Mouse (Mus musculus): ENCODE data around the gene Copz1. TPM values are rescaled to one million over a fixed set of nuclear protein-coding genes. Genes with fewer than 3 reads are reported as not detected.

Gene Copz1
- polyA plus RNA-seq, 1 experiment: 46.8 TPM

DNA sequence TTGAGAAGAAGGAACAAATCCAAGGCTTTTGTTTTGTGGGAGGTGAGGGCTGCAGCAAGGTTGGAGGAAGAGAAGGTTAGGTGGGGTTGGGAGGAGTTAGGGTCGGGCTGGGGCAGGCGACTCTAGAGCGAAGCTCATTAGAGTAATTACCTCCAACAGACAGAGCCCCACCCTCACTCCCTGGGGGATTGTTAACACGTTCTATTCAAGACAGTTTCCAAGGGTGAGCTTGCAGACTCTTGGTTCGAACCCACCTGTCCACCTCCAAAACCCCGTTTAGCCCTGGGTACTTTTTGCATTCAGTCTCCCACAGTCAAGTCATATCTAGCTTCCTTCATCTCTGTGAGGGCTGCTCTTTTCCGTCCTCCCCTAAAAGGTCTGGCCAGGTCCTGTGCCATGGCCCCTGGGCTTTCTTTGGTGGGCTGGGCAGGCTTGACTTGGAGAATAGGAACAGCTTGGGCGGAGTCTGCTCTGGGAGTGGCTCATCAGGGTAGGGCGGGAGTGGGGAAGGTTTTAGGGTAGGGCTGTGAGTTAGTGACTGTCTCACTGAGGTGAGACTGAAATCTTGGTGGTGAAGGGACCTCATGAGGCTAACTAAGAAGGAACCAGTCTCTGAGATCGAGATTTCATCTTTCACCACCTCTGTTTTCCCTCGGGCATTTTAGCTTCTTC, 64.6 kb downstream of the Copz1 start:
- TF ChIP-seq POLR2A (IDR thresholded peaks at IDR 0.05; ENCODE audit: low read depth, low read length) (no peak), CTCF (IDR thresholded peaks at IDR 0.05; ENCODE audit: extremely low read depth, insufficient read depth, insufficient read length, insufficient replicate concordance) (no peak)
- peaks cover 25% of the 10 kb centered on the region; the same call in 1 of the 2 replicates for H3K4me1 ChIP-seq (ENCODE audit: control insufficient read depth, insufficient read depth, insufficient read length)
- no peaks in the 10 kb centered on the region for H3K36me3 ChIP-seq (ENCODE audit: control insufficient read depth, insufficient read depth, low read length)
- H3K4me3 ChIP-seq (ENCODE audit: extremely low read depth, insufficient read depth, insufficient read length): no peak overlapping the region
- WGBS: 49% methylated on average over 11 of the region's 11 CpGs
- no peak overlapping the region for H3K27ac ChIP-seq (ENCODE audit: insufficient read depth, low read length)
- no peak for DNase-seq (ENCODE audit: low read depth in 1 of 2, low spot score in 2 of 2)
- H3K27me3 ChIP-seq (ENCODE audit: control insufficient read depth, insufficient read depth, low read length): no peaks in the 10 kb centered on the region

DNA sequence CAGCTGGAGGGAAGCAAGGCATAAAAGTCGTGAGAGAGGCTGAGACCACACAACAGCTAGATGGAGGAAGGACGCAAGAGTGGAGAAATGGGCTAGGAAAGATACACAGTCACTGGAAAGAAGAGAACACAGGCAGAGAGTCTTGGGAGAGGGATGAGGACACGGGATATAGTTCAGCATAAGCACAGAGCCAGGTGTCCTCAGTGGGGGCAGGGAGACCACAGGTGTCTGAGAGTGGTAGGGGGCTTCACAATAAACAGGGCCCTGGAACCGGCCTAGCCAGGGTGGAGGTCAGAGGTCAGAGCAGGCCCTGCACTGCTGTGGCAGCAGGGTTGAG, 66.3 kb downstream of the Copz1 start:
- Histone ChIP-seq H3K4me3 (ENCODE audit: extremely low read depth, insufficient read depth, insufficient read length) (peak overlapping the region; percentile 71; the same call in 1 of the 2 replicates), H3K4me1 (ENCODE audit: control insufficient read depth, insufficient read depth, insufficient read length) (peaks cover 20% of the 10 kb centered on the region; the same call in 1 of the 2 replicates), H3K27ac (ENCODE audit: insufficient read depth, low read length) (no peak overlapping the region), H3K36me3 (ENCODE audit: control insufficient read depth, insufficient read depth, low read length) (no peaks in the 10 kb centered on the region), H3K27me3 (ENCODE audit: control insufficient read depth, insufficient read depth, low read length) (no peaks in the 10 kb centered on the region)
- 59% methylated on average over 4 of the region's 4 CpGs for WGBS
- TF ChIP-seq CTCF (IDR thresholded peaks at IDR 0.05; ENCODE audit: extremely low read depth, insufficient read depth, insufficient read length, insufficient replicate concordance) (no peak), POLR2A (IDR thresholded peaks at IDR 0.05; ENCODE audit: low read depth, low read length) (no peak)
- no peak for DNase-seq (ENCODE audit: low read depth in 1 of 2, low spot score in 2 of 2)

DNA sequence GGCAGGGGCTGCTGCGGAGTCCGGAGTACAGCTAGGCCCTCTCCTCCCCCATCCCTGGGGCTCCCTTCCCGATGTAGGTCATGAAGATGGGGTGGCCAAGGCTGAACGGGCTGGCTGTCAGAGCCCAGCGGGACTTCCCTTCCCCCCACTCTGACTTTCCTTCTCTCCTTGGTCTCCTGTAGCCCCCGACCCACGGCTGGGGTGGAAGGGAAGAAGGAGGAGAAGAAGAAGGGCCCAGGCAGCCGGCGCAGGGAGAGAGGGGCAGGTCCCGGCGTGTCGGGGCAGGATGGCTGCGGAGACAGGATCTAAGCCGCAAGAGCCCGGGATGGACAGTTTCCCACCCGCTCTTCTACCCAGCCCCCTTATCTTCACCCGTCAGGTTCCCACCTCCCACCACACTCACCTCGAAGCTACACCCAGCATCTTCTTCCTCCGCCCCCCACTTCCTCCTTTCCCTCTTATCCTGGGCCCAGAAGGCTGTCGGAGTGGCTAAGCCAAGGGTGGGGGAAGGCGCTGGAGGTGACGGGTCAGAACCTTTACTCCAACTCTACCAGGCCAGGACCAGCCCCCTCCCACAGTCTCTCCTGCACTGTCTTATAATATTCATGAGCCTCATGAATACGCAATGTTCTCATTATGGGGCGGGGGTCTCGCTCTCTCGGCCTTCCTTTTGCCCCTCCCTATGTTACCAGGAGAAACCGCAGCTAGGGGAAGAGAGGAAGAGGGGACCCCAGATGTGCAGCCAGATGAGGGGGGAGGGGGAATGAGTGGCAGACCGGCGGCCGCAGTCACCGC, 66.8 kb downstream of the Copz1 start:
- Histone ChIP-seq H3K36me3 (ENCODE audit: control insufficient read depth, insufficient read depth, low read length) (no peaks in the 10 kb centered on the region), H3K4me1 (ENCODE audit: control insufficient read depth, insufficient read depth, insufficient read length) (peaks cover 14% of the 10 kb centered on the region; the same call in 1 of the 2 replicates), H3K27ac (ENCODE audit: insufficient read depth, low read length) (no peak overlapping the region), H3K4me3 (ENCODE audit: extremely low read depth, insufficient read depth, insufficient read length) (peak overlapping the region; percentile 71), H3K27me3 (ENCODE audit: control insufficient read depth, insufficient read depth, low read length) (no peaks in the 10 kb centered on the region)
- no peak for DNase-seq (ENCODE audit: low read depth in 1 of 2, low spot score in 2 of 2)
- TF ChIP-seq CTCF (IDR thresholded peaks at IDR 0.05; ENCODE audit: extremely low read depth, insufficient read depth, insufficient read length, insufficient replicate concordance) (no peak), POLR2A (IDR thresholded peaks at IDR 0.05; ENCODE audit: low read depth, low read length) (no peak)
- 14% methylated on average over 31 of the region's 31 CpGs for WGBS

DNA sequence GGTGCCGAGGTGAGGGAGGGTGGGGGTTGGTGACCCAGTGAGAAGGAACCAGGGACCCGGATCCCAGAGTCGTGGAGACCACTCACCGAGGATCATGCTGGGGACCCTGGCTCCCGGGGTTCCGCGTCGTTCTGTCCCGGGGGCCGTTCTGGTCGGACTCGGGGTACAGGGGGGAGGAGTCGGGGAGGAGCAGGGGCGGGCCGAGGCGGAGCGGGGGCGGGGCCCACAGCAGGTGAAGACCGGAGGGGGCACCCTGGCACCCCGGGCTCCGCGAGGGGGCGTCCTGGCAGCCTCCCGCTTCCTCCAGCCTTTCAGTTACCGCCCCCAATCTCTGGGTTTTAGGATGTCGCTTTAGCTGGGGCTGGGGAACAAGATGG, 67.4 kb downstream of the Copz1 start, which contains the start of gene Zfp385a:
Zfp385a (minus strand) TSS at position 133 of the 377 bp plus-strand sequence.
- TF ChIP-seq CTCF (IDR thresholded peaks at IDR 0.05; ENCODE audit: extremely low read depth, insufficient read depth, insufficient read length, insufficient replicate concordance) (peak; percentile 8; the same call in 1 of the 2 replicates), POLR2A (IDR thresholded peaks at IDR 0.05; ENCODE audit: low read depth, low read length) (no peak)
- Histone ChIP-seq H3K4me1 (ENCODE audit: control insufficient read depth, insufficient read depth, insufficient read length) (peaks cover 11% of the 10 kb centered on the region; the same call in 1 of the 2 replicates), H3K27me3 (ENCODE audit: control insufficient read depth, insufficient read depth, low read length) (no peaks in the 10 kb centered on the region), H3K4me3 (ENCODE audit: extremely low read depth, insufficient read depth, insufficient read length) (peak within 1 kb of the TSS; percentile 71), H3K27ac (ENCODE audit: insufficient read depth, low read length) (no peak within 1 kb of the TSS), H3K36me3 (ENCODE audit: control insufficient read depth, insufficient read depth, low read length) (no peaks in the 10 kb centered on the region)
- DNase-seq (ENCODE audit: low read depth in 1 of 2, low spot score in 2 of 2): peak; percentile 34 to 68
- 2% methylated on average over 24 of the region's 26 CpGs for WGBS

DNA sequence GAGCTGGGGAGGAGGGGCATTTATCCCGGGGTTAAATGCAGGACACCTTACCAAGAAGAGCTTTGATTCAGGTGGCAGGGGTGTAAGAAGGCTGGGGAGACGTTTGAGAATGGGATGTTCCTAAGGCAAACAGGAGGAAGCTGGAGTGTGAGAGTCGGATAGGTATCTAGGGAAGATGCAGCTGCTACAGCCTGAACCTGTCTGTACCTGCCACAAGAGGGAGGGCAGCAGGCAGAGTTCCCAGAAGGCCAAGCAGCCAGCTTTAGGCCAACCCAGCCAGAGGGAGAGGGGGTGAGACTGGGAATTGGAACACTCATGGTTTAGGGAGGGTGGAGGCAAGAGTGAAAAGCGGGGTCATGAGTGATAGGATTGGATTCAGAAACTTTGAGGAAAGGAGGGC, 68.3 kb downstream of the Copz1 start:
- 37% methylated on average over 4 of the region's 4 CpGs for WGBS
- H3K27ac ChIP-seq (ENCODE audit: insufficient read depth, low read length): no peak overlapping the region
- DNase-seq (ENCODE audit: low read depth in 1 of 2, low spot score in 2 of 2): no peak
- no peak for TF ChIP-seq POLR2A (IDR thresholded peaks at IDR 0.05; ENCODE audit: low read depth, low read length)
- TF ChIP-seq CTCF (IDR thresholded peaks at IDR 0.05; ENCODE audit: extremely low read depth, insufficient read depth, insufficient read length, insufficient replicate concordance): no peak
- peaks cover 7% of the 10 kb centered on the region; the same call in 1 of the 2 replicates for H3K4me1 ChIP-seq (ENCODE audit: control insufficient read depth, insufficient read depth, insufficient read length)
- no peaks in the 10 kb centered on the region for H3K27me3 ChIP-seq (ENCODE audit: control insufficient read depth, insufficient read depth, low read length)
- H3K36me3 ChIP-seq (ENCODE audit: control insufficient read depth, insufficient read depth, low read length): no peaks in the 10 kb centered on the region
- H3K4me3 ChIP-seq (ENCODE audit: extremely low read depth, insufficient read depth, insufficient read length): no peak overlapping the region

DNA sequence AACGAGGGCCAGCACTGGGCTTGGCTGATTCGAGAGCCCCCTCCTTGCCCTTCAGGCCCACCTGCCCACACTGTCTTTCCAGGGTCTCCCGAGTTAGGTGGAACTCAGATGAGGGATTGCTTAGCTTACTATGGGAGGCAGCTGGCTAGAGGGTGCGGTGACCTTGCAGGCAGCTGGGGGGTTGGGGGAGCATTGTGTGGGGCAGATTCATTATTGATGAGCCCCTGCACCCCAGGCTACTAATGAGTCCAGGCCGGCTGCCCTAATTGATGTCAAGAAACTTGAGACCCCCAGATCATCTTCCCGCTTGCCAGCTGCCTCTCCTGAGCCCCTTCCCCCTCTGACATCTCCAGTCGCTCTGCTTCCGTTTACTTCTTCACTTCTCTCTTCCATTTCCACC, 69.0 kb downstream of the Copz1 start:
- H3K4me3 ChIP-seq (ENCODE audit: extremely low read depth, insufficient read depth, insufficient read length): no peak overlapping the region
- WGBS: 87% methylated on average over 8 of the region's 8 CpGs
- no peaks in the 10 kb centered on the region for H3K27me3 ChIP-seq (ENCODE audit: control insufficient read depth, insufficient read depth, low read length)
- DNase-seq (ENCODE audit: low read depth in 1 of 2, low spot score in 2 of 2): no peak
- TF ChIP-seq POLR2A (IDR thresholded peaks at IDR 0.05; ENCODE audit: low read depth, low read length): no peak
- no peak for TF ChIP-seq CTCF (IDR thresholded peaks at IDR 0.05; ENCODE audit: extremely low read depth, insufficient read depth, insufficient read length, insufficient replicate concordance)
- peaks cover 5% of the 10 kb centered on the region; the same call in 1 of the 2 replicates for H3K4me1 ChIP-seq (ENCODE audit: control insufficient read depth, insufficient read depth, insufficient read length)
- H3K27ac ChIP-seq (ENCODE audit: insufficient read depth, low read length): no peak overlapping the region
- H3K36me3 ChIP-seq (ENCODE audit: control insufficient read depth, insufficient read depth, low read length): no peaks in the 10 kb centered on the region
